Mouse (Mus musculus) cerebellum, adult 2 months (tissue): Measurements from ENCODE around the gene 4930432K21Rik.

Experiments used
- CTCF ChIP-seq: fragments of 200-500 bp; IDR thresholded peaks from 2 replicates; pipeline ENCODE4 v1.5.1; 2011; ENCODE audit warnings: low read depth, mild to moderate bottlenecking, control low read depth, low read length, moderate library complexity, borderline replicate concordance; ENCODE audit not compliant: insufficient read depth
- POLR2A ChIP-seq: fragments of 200-500 bp; IDR thresholded peaks from 2 replicates; pipeline ENCODE4 v1.6.1; 2011; ENCODE audit warnings: low read length, control low read depth, borderline replicate concordance; ENCODE audit not compliant: insufficient read depth

DNA sequence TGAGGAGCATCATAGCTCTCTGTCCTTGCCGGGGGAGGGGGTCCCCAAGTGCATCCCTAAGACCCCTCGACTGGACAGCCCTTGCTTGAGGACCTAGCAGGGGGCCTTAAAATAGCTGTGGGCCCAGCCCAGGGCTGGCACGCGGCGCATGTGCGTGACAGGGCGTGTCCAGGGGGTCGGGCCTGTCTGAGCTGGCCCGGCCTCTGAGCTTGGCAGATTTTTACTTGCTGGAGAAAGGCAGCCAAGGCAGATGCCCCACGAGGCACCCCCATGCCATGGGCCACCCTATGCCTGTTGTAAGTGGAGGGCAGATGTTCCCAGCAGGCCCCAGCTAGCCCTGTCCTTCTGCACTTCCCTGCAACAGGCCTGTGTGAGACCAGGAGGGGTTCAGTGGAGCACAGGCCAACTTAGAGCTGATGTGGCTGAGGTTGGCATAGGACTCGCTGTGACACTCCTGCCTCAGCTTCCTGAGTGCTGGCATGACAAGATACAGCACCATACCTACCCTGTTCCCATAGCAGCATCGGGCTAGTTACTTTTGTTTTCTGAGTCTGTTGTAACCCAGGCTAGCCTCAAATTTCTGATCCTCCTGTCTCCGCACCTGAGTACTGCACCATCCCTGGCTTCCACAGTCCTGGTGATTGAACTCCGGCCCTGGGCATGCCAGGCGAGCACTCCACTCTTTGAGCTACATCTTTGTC lies 53.9 kb downstream of the 4930432K21Rik start:
- TF ChIP-seq POLR2A: no peak
- no peak for TF ChIP-seq CTCF
